Mouse (Mus musculus) liver, embryonic 14.5 days (tissue): ENCODE measurements around the gene Nhs. TPM values are rescaled to one million over a fixed set of nuclear protein-coding genes. Genes with fewer than 3 reads are reported as not detected.

Experiments used
- ATAC-seq: fragments of 200-750 bp; cut with Nextera tagmentation; 2 replicates; pipeline ENCODE4 v1.8.0; 2017; ENCODE audit warnings: moderate number of reproducible peaks, mild to moderate bottlenecking, moderate library complexity; ENCODE audit not compliant: insufficient read depth
- DNase-seq, 3 experiments: peaks; one replicate each; pipeline ENCODE4 v3.0.0-alpha.2; 2012 to 2013; ENCODE audit warnings: low read depth in 3 of 3, low spot score in 3 of 3
- H3K27ac ChIP-seq: fragments of 300-500 bp; sonication (generic); 2 replicates; pipeline ENCODE4 v1.5.1; 2014; ENCODE audit warnings: moderate library complexity, mild to moderate bottlenecking, control low read depth, inconsistent platforms
- H3K27me3 ChIP-seq: fragments of 300-500 bp; sonication (generic); 2 replicates; pipeline ENCODE4 v1.6.1; 2014; ENCODE audit warnings: mild to moderate bottlenecking, low read length, moderate library complexity; ENCODE audit not compliant: control insufficient read depth, insufficient read depth
- H3K36me3 ChIP-seq: fragments of 300-500 bp; sonication (generic); replicated peaks from 2 replicates; pipeline ENCODE4 v1.6.1; 2014; ENCODE audit warnings: low read depth; ENCODE audit not compliant: control insufficient read depth, insufficient read depth
- H3K4me1 ChIP-seq, 2 experiments: fragments of 200-500 bp in 1 of 2; fragments of 300-500 bp in 1 of 2; sonication (generic) in 1 of 2; replicated peaks; 2 replicates each; pipeline ENCODE4 v1.6.1; 2012 to 2014; ENCODE audit warnings: antibody characterized with exemption in 1 of 2, inconsistent platforms in 1 of 2, low read length in 1 of 2; ENCODE audit not compliant: control insufficient read depth in 2 of 2, insufficient read depth in 2 of 2
- H3K4me2 ChIP-seq: fragments of 300-500 bp; sonication (generic); 2 replicates; pipeline ENCODE4 v1.6.1; 2014; ENCODE audit warnings: low read depth, mild to moderate bottlenecking, control low read depth, moderate library complexity
- H3K4me3 ChIP-seq, 2 experiments: fragments of 200-500 bp in 1 of 2; fragments of 300-500 bp in 1 of 2; sonication (generic) in 1 of 2; 2 replicates each; pipeline ENCODE4 v1.5.1; 2012 to 2014; ENCODE audit warnings: low read depth in 2 of 2, low read length in 2 of 2, mild to moderate bottlenecking in 2 of 2, control low read depth in 1 of 2, inconsistent platforms in 1 of 2, moderate library complexity in 1 of 2; ENCODE audit not compliant: insufficient read depth in 1 of 2
- H3K9ac ChIP-seq: fragments of 300-500 bp; sonication (generic); replicated peaks from 2 replicates; pipeline ENCODE4 v1.6.1; 2014; ENCODE audit warnings: mild to moderate bottlenecking, control low read depth, moderate library complexity
- H3K9me3 ChIP-seq: fragments of 300-500 bp; sonication (generic); 2 replicates; pipeline ENCODE4 v1.6.1; 2016; ENCODE audit warnings: low read length, mixed read lengths; ENCODE audit not compliant: control insufficient read depth
- CTCF ChIP-seq: IDR thresholded peaks from 2 replicates; pipeline ENCODE4 v1.5.1; 2016; ENCODE audit warnings: antibody characterized with exemption, low read depth, control low read depth
- EP300 ChIP-seq: IDR thresholded peaks from 2 replicates; pipeline ENCODE4 v1.6.1; 2016; ENCODE audit warnings: antibody characterized with exemption, low read depth
- WGBS: fragments of 180-500 bp; shearing (Covaris S2); extraction: QIAGEN DNeasy Blood & Tissue Kit; methylation state at CpG from one replicate; pipeline ENCODE4 v1.1.7; 2014; ENCODE audit not compliant: insufficient replicate concordance; 5-methylcytosine and 5-hydroxymethylcytosine counted together
- polyA plus RNA-seq, 2 experiments: library from polyadenylated mRNA; depleted of rRNA in 1 of 2; stranded (reverse) in 1 of 2; unstranded in 1 of 2; fragments of >200 nt; fragmentation: Nextera tagmentation in 1 of 2; extraction: Ambion mirVana in 1 of 2; gene quantifications; 2 replicates each; pipeline versions ENCODE4 v1.2.1 to v1.2.3; 2012 to 2014

Gene Nhs
- polyA plus RNA-seq, 2 experiments = 0.04 to 0.06 TPM

GRCm38 (mm10) chrX:161908652-161909403 lies 250.7 kb downstream of the Nhs start:
- H3K4me3 ChIP-seq = no peak overlapping the region
- H3K9ac ChIP-seq = no peak overlapping the region
- 15% methylated on average over 46 of the region's 48 CpGs for WGBS

GRCm38 (mm10) chrX:161907595-161908592 lies 251.6 kb downstream of the Nhs start:
- no peak overlapping the region for H3K9ac ChIP-seq
- H3K4me2 ChIP-seq = peak overlapping the region; percentile 8; the same call in 1 of the 2 replicates
- no peaks in the 10 kb centered on the region for H3K9me3 ChIP-seq
- WGBS = 16% methylated on average over 33 of the region's 53 CpGs
- H3K4me3 ChIP-seq = no peak overlapping the region
- no peak overlapping the region for H3K27ac ChIP-seq
- ATAC-seq (no peak), DNase-seq (no peak)
- no peaks in the 10 kb centered on the region for H3K4me1 ChIP-seq
- peaks cover 21% of the 10 kb centered on the region for H3K27me3 ChIP-seq
- TF ChIP-seq CTCF = no peak
- no peak for TF ChIP-seq EP300
- no peaks in the 10 kb centered on the region for H3K36me3 ChIP-seq

More at GRCm38 (mm10) chrX:161908652-161909403, 250.7 kb downstream of the Nhs start:
- ATAC-seq (no peak), DNase-seq (no peak)
- Histone ChIP-seq H3K4me2 (peak overlapping the region; percentile 36), H3K27ac (no peak overlapping the region), H3K9me3 (no peaks in the 10 kb centered on the region), H3K36me3 (no peaks in the 10 kb centered on the region), H3K27me3 (peaks cover 21% of the 10 kb centered on the region), H3K4me1 (no peaks in the 10 kb centered on the region)
- no peak for TF ChIP-seq CTCF
- TF ChIP-seq EP300 = no peak

GRCm38 (mm10) chrX:161894442-161894841 lies 265.1 kb downstream of the Nhs start:
- Histone ChIP-seq H3K4me1 (no peaks in the 10 kb centered on the region), H3K4me3 (no peak overlapping the region), H3K27ac (no peak overlapping the region), H3K27me3 (no peaks in the 10 kb centered on the region), H3K36me3 (no peaks in the 10 kb centered on the region), H3K4me2 (no peak overlapping the region), H3K9me3 (no peaks in the 10 kb centered on the region), H3K9ac (no peak overlapping the region)
- ATAC-seq = no peak
- WGBS = 26% methylated on average over 2 of the region's 2 CpGs
- no peak for DNase-seq
- TF ChIP-seq CTCF (no peak), EP300 (no peak)

GRCm38 (mm10) chrX:161883661-161884060 lies 275.9 kb downstream of the Nhs start:
- Histone ChIP-seq H3K27me3 (no peaks in the 10 kb centered on the region), H3K36me3 (no peaks in the 10 kb centered on the region), H3K9me3 (no peaks in the 10 kb centered on the region), H3K9ac (no peak overlapping the region), H3K4me1 (no peaks in the 10 kb centered on the region), H3K27ac (no peak overlapping the region), H3K4me3 (no peak overlapping the region), H3K4me2 (no peak overlapping the region)
- 64% methylated on average over 3 of the region's 3 CpGs for WGBS
- TF ChIP-seq CTCF (no peak), EP300 (no peak)
- ATAC-seq = no peak
- no peak for DNase-seq

GRCm38 (mm10) chrX:161877123-161877522 lies 282.4 kb downstream of the Nhs start:
- no peaks in the 10 kb centered on the region for H3K4me1 ChIP-seq
- H3K4me3 ChIP-seq = no peak overlapping the region
- no peaks in the 10 kb centered on the region for H3K9me3 ChIP-seq
- no peaks in the 10 kb centered on the region for H3K36me3 ChIP-seq
- H3K27me3 ChIP-seq = no peaks in the 10 kb centered on the region
- no peak overlapping the region for H3K4me2 ChIP-seq
- DNase-seq = no peak
- H3K27ac ChIP-seq = no peak overlapping the region
- 82% methylated on average over 1 of the region's 1 CpGs for WGBS
- ATAC-seq = no peak
- TF ChIP-seq EP300 (no peak), CTCF (no peak)
- no peak overlapping the region for H3K9ac ChIP-seq
